Mouse (Mus musculus) heart, postnatal 0 days (tissue): ENCODE measurements at regions not wholly inside any gene's neighbourhood (a gene's known extent, or its start where the extent isn't known, plus 50 kb on each side); places are given as distances from the start of the nearest gene placed in this dataset.

Source experiments
- ATAC-seq: fragments of 200-750 bp; cut with Nextera tagmentation; 2 replicates; pipeline ENCODE4 v1.8.0; 2017; ENCODE audit warnings: low read depth, moderate number of reproducible peaks, moderate library complexity; ENCODE audit not compliant: insufficient read depth
- DNase-seq: peaks from one replicate; pipeline ENCODE4 v3.0.0-alpha.2; 2016; ENCODE audit warnings: low spot score
- H3K27ac ChIP-seq: fragments of 300-500 bp; sonication (generic); 2 replicates; pipeline ENCODE4 v1.5.1; 2014; ENCODE audit warnings: low read depth, mild to moderate bottlenecking
- H3K27me3 ChIP-seq: fragments of 300-500 bp; sonication (generic); 2 replicates; pipeline ENCODE4 v1.6.1; 2014; ENCODE audit warnings: low read length, mixed read lengths; ENCODE audit not compliant: control insufficient read depth, insufficient read depth
- H3K36me3 ChIP-seq: fragments of 300-500 bp; sonication (generic); replicated peaks from 2 replicates; pipeline ENCODE4 v1.6.1; 2014; ENCODE audit warnings: low read length, mixed read lengths; ENCODE audit not compliant: control insufficient read depth, insufficient read depth
- H3K4me1 ChIP-seq: fragments of 300-500 bp; sonication (generic); 2 replicates; pipeline ENCODE4 v1.6.1; 2014; ENCODE audit warnings: antibody characterized with exemption; ENCODE audit not compliant: control insufficient read depth, insufficient read depth
- H3K4me2 ChIP-seq: fragments of 300-500 bp; sonication (generic); 2 replicates; pipeline ENCODE4 v1.6.1; 2014; ENCODE audit warnings: low read depth, mild to moderate bottlenecking, low read length, moderate library complexity
- H3K4me3 ChIP-seq: fragments of 300-500 bp; sonication (generic); 2 replicates; pipeline ENCODE4 v1.5.1; 2014; ENCODE audit warnings: low read depth, low read length
- H3K9ac ChIP-seq: fragments of 300-500 bp; sonication (generic); replicated peaks from 2 replicates; pipeline ENCODE4 v1.6.1; 2014; ENCODE audit warnings: low read depth, low read length, mixed read lengths
- H3K9me3 ChIP-seq: fragments of 300-500 bp; sonication (generic); replicated peaks from 2 replicates; pipeline ENCODE4 v1.6.1; 2016; ENCODE audit warnings: low read length; ENCODE audit not compliant: control insufficient read depth
- CTCF ChIP-seq: IDR thresholded peaks from 2 replicates; pipeline ENCODE4 v1.5.1; 2016; ENCODE audit warnings: antibody characterized with exemption, control low read depth, low read depth
- EP300 ChIP-seq: IDR thresholded peaks from 2 replicates; pipeline ENCODE4 v1.6.1; 2016; ENCODE audit warnings: antibody characterized with exemption, low read depth
- WGBS: fragments of 180-500 bp; shearing (Covaris S2); extraction: QIAGEN DNeasy Blood & Tissue Kit; methylation state at CpG from one replicate; pipeline ENCODE4 v1.1.7; 2014; 5-methylcytosine and 5-hydroxymethylcytosine counted together

DNA sequence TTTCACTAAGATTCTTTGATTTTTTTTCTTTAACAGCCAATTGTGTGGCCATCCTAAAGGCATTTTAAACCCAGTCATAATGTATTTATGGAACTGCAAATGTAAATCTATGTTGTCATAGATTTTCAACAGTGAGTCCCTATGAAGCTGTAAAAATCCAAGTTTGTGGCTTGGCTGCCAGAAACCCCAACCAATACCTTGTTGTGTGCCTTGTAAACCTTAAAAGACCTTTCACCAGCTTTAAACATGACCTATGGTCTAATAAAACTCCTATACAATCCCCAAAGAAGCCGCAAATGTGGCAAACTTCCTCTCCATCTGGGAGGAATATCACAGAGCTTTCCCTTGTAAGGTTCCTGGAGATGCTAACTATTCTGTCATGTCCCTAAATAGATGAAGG, 125.4 kb upstream of the Igf1 start:
- Histone ChIP-seq H3K27me3 (no peaks in the 10 kb centered on the region), H3K4me3 (no peak overlapping the region), H3K36me3 (no peaks in the 10 kb centered on the region), H3K9ac (no peak overlapping the region), H3K9me3 (no peaks in the 10 kb centered on the region), H3K27ac (no peak overlapping the region), H3K4me1 (no peaks in the 10 kb centered on the region), H3K4me2 (no peak overlapping the region)
- no peak for TF ChIP-seq EP300
- no peak for TF ChIP-seq CTCF
- WGBS, result 81% methylated on average over 1 of the region's 1 CpGs
- no peak for DNase-seq
- ATAC-seq, result no peak

DNA sequence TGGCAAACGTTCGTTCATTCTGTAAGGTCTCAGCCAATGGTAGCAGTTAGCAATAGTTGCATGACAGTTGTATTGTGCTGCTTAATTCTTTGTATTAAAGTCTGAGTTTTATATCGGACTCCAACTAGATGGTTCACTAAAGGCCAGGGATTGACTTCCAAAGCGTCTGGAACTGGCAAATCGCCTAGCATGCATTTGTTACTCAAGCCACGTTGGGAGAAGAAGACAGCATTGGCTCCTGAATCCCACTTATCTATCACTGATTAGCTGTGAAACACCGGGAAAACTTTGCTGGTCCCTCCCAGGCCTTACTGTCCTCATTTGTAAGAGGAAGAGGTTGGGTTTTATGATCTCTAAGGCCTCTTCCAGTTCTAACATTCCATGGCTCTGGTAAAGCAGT, 124.8 kb upstream of the Igf1 start:
- Histone ChIP-seq H3K27ac (no peak overlapping the region), H3K9me3 (no peaks in the 10 kb centered on the region), H3K4me3 (no peak overlapping the region), H3K27me3 (no peaks in the 10 kb centered on the region), H3K4me2 (no peak overlapping the region), H3K36me3 (no peaks in the 10 kb centered on the region), H3K9ac (no peak overlapping the region), H3K4me1 (no peaks in the 10 kb centered on the region)
- TF ChIP-seq CTCF (no peak), EP300 (no peak)
- DNase-seq (no peak), ATAC-seq (no peak)
- WGBS, result 64% methylated on average over 7 of the region's 7 CpGs

DNA sequence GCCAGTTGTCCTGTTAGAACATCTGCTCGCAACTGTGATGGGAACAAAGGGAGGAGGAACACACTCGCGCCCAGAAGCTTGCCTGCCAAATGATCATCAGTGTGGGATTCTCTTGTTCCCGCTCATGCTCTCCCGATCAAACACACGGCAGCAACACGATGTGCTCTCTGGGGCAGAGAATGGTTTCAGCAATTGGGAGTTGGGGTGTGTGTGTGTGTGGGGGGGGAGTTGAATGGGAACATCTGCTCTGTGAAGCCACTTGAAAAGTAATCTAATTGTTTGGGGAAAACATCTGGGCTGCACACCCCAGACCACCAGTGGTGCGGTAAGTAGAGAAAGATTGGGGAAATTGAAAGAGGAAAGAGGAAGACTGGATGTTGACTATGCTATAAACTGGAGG, 117.7 kb upstream of the Igf1 start:
- no peak for ATAC-seq
- Histone ChIP-seq H3K36me3 (no peaks in the 10 kb centered on the region), H3K27ac (no peak overlapping the region), H3K27me3 (no peaks in the 10 kb centered on the region), H3K4me2 (no peak overlapping the region), H3K9me3 (no peaks in the 10 kb centered on the region), H3K4me3 (no peak overlapping the region), H3K9ac (no peak overlapping the region), H3K4me1 (no peaks in the 10 kb centered on the region)
- TF ChIP-seq CTCF (no peak), EP300 (no peak)
- DNase-seq, result no peak
- 75% methylated on average over 8 of the region's 8 CpGs for WGBS

DNA sequence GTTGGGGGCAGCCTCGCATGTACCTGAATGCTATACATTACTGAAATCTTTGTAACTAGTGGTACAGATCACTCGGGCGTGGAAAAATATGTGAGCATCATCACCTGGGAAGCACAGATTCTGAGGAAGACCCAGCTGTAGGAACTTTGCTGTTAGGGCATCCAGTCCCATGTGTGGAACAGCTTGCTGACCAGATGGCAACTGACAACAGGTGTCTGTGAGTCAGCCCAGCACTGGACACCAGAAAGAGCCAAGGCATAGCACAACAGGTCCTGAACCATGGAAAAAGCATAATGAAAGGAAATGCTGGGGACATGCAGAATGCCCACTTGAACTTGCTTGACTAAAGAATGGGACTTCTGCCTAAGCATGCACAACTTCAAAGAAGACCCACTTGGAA, 115.3 kb upstream of the Igf1 start:
- Histone ChIP-seq H3K4me1 (no peaks in the 10 kb centered on the region), H3K36me3 (no peaks in the 10 kb centered on the region), H3K27ac (no peak overlapping the region), H3K9me3 (no peaks in the 10 kb centered on the region), H3K4me3 (no peak overlapping the region), H3K9ac (no peak overlapping the region), H3K4me2 (no peak overlapping the region), H3K27me3 (no peaks in the 10 kb centered on the region)
- TF ChIP-seq EP300, result no peak
- TF ChIP-seq CTCF, result no peak
- ATAC-seq, result no peak
- WGBS, result 81% methylated on average over 3 of the region's 3 CpGs
- no peak for DNase-seq

DNA sequence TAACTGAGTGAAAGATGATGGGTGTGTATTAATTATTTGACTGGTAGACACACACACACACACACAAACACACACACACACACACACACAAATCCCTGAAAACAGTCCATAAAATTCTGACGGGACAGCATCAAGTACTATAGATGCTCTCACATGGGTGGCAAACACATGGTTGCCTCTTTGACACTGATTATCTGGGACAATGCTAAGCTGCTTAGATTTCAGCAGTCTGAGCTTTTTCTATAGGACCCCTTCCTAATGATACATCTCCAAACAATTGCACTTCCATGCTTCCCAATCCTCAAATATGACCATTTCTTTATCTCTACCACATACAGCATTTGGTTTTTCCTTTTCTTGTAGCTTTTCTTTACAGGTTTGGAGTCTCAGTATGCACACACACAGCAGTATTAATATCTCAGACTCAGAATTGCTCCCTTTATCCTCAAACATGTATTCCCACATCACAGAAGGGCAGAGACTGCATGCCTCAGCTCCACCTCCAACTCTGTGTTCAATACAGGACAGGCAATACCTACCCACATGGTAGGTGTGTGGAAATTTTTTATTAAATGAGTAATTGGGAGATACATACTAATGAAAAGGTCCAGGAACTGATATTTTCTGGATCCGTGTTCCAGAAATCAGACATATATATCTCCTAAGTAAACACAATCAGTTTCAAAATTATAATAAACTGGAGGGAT, 110.1 kb upstream of the Igf1 start:
- H3K4me1 ChIP-seq, result no peaks in the 10 kb centered on the region
- 77% methylated on average over 2 of the region's 2 CpGs for WGBS
- no peak for TF ChIP-seq EP300
- TF ChIP-seq CTCF, result no peak
- H3K4me3 ChIP-seq, result no peak overlapping the region
- no peak for DNase-seq
- H3K27ac ChIP-seq, result no peak overlapping the region
- H3K27me3 ChIP-seq, result no peaks in the 10 kb centered on the region
- no peak for ATAC-seq
- H3K9me3 ChIP-seq, result no peaks in the 10 kb centered on the region
- H3K9ac ChIP-seq, result no peak overlapping the region
- no peak overlapping the region for H3K4me2 ChIP-seq
- no peaks in the 10 kb centered on the region for H3K36me3 ChIP-seq

DNA sequence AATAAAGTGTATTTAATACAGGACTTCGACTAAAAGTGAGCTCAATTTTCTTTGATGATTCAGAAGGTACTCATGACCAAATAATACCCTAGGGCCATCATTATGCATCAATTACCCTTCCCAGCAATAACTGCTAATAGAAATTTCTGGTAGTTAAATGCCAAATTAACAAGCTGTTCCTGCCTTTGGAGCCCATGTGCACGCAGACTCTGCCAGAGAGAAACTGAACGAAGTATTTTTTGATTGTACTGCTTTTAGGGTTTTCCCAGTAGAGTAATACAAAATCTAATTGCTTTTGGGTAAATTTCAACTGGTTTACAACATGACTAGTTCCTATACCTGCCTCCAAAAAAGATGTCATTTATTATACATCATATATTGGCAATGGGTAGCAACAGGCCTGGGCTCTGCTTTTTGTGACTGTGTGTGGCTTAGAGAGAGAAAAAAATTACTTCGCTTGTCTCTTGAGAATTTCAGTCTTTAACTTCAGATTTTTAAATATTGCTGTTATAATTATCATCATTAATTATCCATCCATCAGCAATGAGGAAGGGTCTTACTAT, 109.4 kb upstream of the Igf1 start:
- no peaks in the 10 kb centered on the region for H3K36me3 ChIP-seq
- no peak for TF ChIP-seq EP300
- no peak for TF ChIP-seq CTCF
- H3K4me3 ChIP-seq, result no peak overlapping the region
- no peak overlapping the region for H3K9ac ChIP-seq
- H3K4me2 ChIP-seq, result no peak overlapping the region
- no peaks in the 10 kb centered on the region for H3K4me1 ChIP-seq
- WGBS, result 79% methylated on average over 4 of the region's 4 CpGs
- ATAC-seq (no peak), DNase-seq (no peak)
- H3K9me3 ChIP-seq, result no peaks in the 10 kb centered on the region
- no peaks in the 10 kb centered on the region for H3K27me3 ChIP-seq
- H3K27ac ChIP-seq, result no peak overlapping the region
